Comparison of ENCODE assay signal across 8 mouse cellular contexts in genomic region chr8:22192660-22193431, GRCm38 (mm10). TPM values are rescaled to one million over a fixed set of nuclear protein-coding genes. Genes with fewer than 3 reads are reported as not detected.
A peak's percentile ranks its signal among the peaks of the same experiment; 100 is the strongest.
DNase-seq lines count a peak whose midpoint lies in the region; ATAC-seq lines count a peak whose summit lies in the region.

Vps36 (plus strand) TSS chr8:22192809.

- 0 out of 2 replicates have a peak, but pooled peaks cover 3% of the 10 kb centered on the region for H3K9me3 ChIP-seq in megakaryocyte, embryonic 14.5 days

- peak; percentile 91 for DNase-seq in ZHBTc4 (ENCODE audit: low read depth, low spot score)
- peak; percentile 84 for DNase-seq in gastrocnemius, adult 8-10 months (ENCODE audit: low spot score in 2 of 2)
- peak; percentile 52 for DNase-seq in hindlimb bud, embryonic 11.5 days (ENCODE audit: extremely low spot score, low read depth, low spot score)
- peak; percentile 73 to 84 for DNase-seq in left cerebral cortex, adult 8-10 months (ENCODE audit: low spot score in 2 of 2)
- DNase-seq in right cerebral cortex, postnatal 10 days (ENCODE audit: low spot score in 2 of 2): peak; percentile 88 to 89
- DNase-seq in urinary bladder, postnatal 25 days (ENCODE audit: low spot score): peak; percentile 94

- ATAC-seq in common myeloid progenitor, adult 5-6 weeks (replicated peaks; ENCODE audit: low read depth, poor library complexity, severe bottlenecking): peak; percentile 83

- H3K36me3 ChIP-seq in megakaryocyte, embryonic 14.5 days (replicated peaks; ENCODE audit: low read length): peaks cover 6% of the 10 kb centered on the region

- peaks cover 5% of the 10 kb centered on the region for H3K27me3 ChIP-seq in megakaryocyte, embryonic 14.5 days (replicated peaks)

- H3K4me1 ChIP-seq in megakaryocyte, embryonic 14.5 days: peaks cover 36% of the 10 kb centered on the region

- H3K4me3 ChIP-seq in megakaryocyte, embryonic 14.5 days (replicated peaks): peak within 1 kb of the TSS; percentile 96

RNA-seq across cellular contexts. Expression of gene Vps36, which starts in this region (rescaled TPM):
- 39.9 and 43.4 TPM in 2 replicates for total RNA-seq in common myeloid progenitor, adult 5-6 weeks (2017)
- total RNA-seq in gastrocnemius, adult 8-10 months (2022): 10 to 100 TPM; 28.2 to 32.1 (median 29.8) TPM
- total RNA-seq in left cerebral cortex, adult 8-10 months (2022): 10 to 100 TPM; 19.3 to 24.8 (median 20.4) TPM
- 1.4 and 7.2 TPM in 2 replicates for polyA plus RNA-seq in megakaryocyte, embryonic 14.5 days (2012; ENCODE audit: insufficient read depth, low replicate concordance)

Comparison
In these comparisons a context has a peak if more than half of its experiments do, and no peak if none do; other contexts are left out.
1. Peak in every context shown above with its lines: DNase-seq, ATAC-seq and H3K4me3 ChIP-seq.